Mouse (Mus musculus) ES-E14 (cell line): ENCODE measurements at regions not wholly inside any gene's neighbourhood (a gene's known extent, or its start where the extent isn't known, plus 50 kb on each side); places are given as distances from the start of the nearest gene placed in this dataset.

Source experiments
- HCFC1 ChIP-seq: IDR thresholded peaks from 2 replicates; pipeline ENCODE4 v1.6.1; 2012; ENCODE audit warnings: low read length, inconsistent platforms, borderline replicate concordance; ENCODE audit not compliant: insufficient read depth
- MAFK ChIP-seq: IDR thresholded peaks from 2 replicates; pipeline ENCODE4 v1.6.1; 2014; ENCODE audit warnings: mild to moderate bottlenecking, low read depth, low read length, inconsistent platforms; ENCODE audit not compliant: insufficient read depth
- ZC3H11A ChIP-seq: IDR thresholded peaks from 2 replicates; pipeline ENCODE4 v1.6.1; 2012; ENCODE audit warnings: low read depth, mild to moderate bottlenecking, inconsistent platforms, low read length, borderline replicate concordance
- ZNF384 ChIP-seq: IDR thresholded peaks from 2 replicates; pipeline ENCODE4 v1.6.1; 2012; ENCODE audit warnings: low read depth, low read length, inconsistent platforms

DNA sequence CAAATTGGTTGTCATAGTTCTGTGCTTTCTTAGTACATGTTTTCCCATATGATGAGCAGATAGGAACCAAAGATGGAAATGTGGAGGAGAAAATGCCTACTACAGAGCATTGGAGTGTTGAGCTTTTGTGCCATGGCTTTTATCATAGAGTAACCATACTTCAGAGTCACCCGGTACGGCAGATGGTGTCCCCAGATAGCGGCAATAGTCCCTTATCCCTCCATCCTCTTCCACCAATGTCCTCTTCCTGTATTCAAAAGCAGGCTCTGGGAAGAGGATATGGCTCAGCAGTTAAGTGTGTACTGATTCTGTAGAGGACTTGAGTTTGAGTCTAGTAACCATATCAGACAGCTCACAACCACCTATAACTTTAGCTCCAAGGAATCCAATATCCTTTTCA lies 106.3 kb downstream of the 1190002N15Rik start:
- no peak for TF ChIP-seq MAFK
- no peak for TF ChIP-seq HCFC1
- no peak for TF ChIP-seq ZNF384
- TF ChIP-seq ZC3H11A: no peak
